Mouse (Mus musculus): ENCODE results near the gene Glp2r. TPM values are rescaled to one million over a fixed set of nuclear protein-coding genes. Genes with fewer than 3 reads are reported as not detected.

Glp2r gene
- polyA plus RNA-seq, 1 experiment from 2014 or later: not detected

- H3K9me3 ChIP-seq: no peaks in the 10 kb centered on the region
- no peak overlapping the region for H3K4me3 ChIP-seq
- ATAC-seq (ENCODE audit: low FRiP score): no peak
- no peak overlapping the region for H3K9ac ChIP-seq
- H3K27ac ChIP-seq: no peak overlapping the region; the same call in 1 of the 2 replicates
- H3K36me3 ChIP-seq: no peaks in the 10 kb centered on the region
- H3K4me2 ChIP-seq: no peak overlapping the region
- 76% methylated on average over 9 of the region's 9 CpGs for WGBS
- H3K4me1 ChIP-seq (replicated peaks): no peaks in the 10 kb centered on the region
- H3K27me3 ChIP-seq: no peaks in the 10 kb centered on the region
Measured at GRCm38 (mm10) chr11:67612158-67612839, 158.7 kb downstream of the Glp2r start.

Other genes starting within 250 kb of the Glp2r start
- not detected in 2 replicates for gene Rcvrn, start 75.8 kb downstream of the Glp2r start, polyA plus RNA-seq (2015; fragmentation: Nextera tagmentation; extraction: Ambion mirVana)
- gene Gsg1l2, start 3.5 kb upstream of the Glp2r start, polyA plus RNA-seq (2015; fragmentation: Nextera tagmentation; extraction: Ambion mirVana): not detected in 2 replicates
- not detected in 2 replicates for gene Dhrs7c, start 27.0 kb upstream of the Glp2r start, polyA plus RNA-seq (2015; fragmentation: Nextera tagmentation; extraction: Ambion mirVana)
- 0.38 and 0.53 TPM in 2 replicates for gene Usp43, start 151.0 kb upstream of the Glp2r start, polyA plus RNA-seq (2015; fragmentation: Nextera tagmentation; extraction: Ambion mirVana)
- 4.0 and 6.7 TPM in 2 replicates for gene Cfap52, start 194.5 kb upstream of the Glp2r start, polyA plus RNA-seq (2015; fragmentation: Nextera tagmentation; extraction: Ambion mirVana)
- 71.5 and 74.1 TPM in 2 replicates for gene Stx8, start 195.0 kb upstream of the Glp2r start, polyA plus RNA-seq (2015; fragmentation: Nextera tagmentation; extraction: Ambion mirVana)

Data from hindbrain, embryonic 13.5 days (tissue).